Mouse (Mus musculus) lung, adult 2 months (tissue): ENCODE data around the gene Chst10.

Experiments
- CTCF ChIP-seq: fragments of 200-500 bp; IDR thresholded peaks from 2 replicates; pipeline ENCODE4 v1.5.1; 2011; ENCODE audit warnings: mild to moderate bottlenecking, low read length, control low read depth; ENCODE audit not compliant: insufficient read depth
- POLR2A ChIP-seq: fragments of 200-500 bp; IDR thresholded peaks from 2 replicates; pipeline ENCODE4 v1.6.1; 2011; ENCODE audit warnings: low read depth, mild to moderate bottlenecking, control low read depth, low read length, borderline replicate concordance; ENCODE audit errors: extremely low read depth

DNA sequence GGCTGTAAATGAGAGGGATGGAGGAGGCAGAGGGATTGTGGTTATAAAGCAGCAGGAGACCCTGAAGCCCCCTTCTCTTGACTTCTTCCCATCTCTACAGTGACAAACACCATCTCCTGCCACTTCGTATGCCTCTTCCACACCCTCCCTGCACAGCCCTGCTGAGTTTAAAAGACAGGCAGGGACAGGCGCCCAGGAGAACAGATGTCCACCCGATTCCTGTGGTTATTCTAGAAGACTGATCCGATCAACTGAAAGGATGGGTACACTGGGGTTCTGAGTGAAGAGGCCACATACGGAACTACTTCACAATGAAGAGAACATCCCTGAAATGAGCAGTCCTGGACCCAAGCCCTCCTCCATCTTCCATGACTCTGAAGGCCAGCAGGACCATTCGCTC lies 26.1 kb downstream of the Chst10 start:
- TF ChIP-seq CTCF (no peak), POLR2A (no peak)
